Mouse (Mus musculus) duodenum, adult 2 months (tissue): ENCODE results near the gene Taf15. TPM values are rescaled to one million over a fixed set of nuclear protein-coding genes. Genes with fewer than 3 reads are reported as not detected.

Source experiments
- polyA plus RNA-seq: library from polyadenylated mRNA; depleted of rRNA; stranded (reverse); fragments of >200 nt; gene quantifications from 2 replicates; pipeline ENCODE4 v1.2.3, GENCODE M21; 2012; ENCODE audit warnings: low replicate concordance; rRNA removed

The Taf15 gene
- polyA plus RNA-seq: 1.5 and 3.1 TPM in 2 replicates

DNA sequence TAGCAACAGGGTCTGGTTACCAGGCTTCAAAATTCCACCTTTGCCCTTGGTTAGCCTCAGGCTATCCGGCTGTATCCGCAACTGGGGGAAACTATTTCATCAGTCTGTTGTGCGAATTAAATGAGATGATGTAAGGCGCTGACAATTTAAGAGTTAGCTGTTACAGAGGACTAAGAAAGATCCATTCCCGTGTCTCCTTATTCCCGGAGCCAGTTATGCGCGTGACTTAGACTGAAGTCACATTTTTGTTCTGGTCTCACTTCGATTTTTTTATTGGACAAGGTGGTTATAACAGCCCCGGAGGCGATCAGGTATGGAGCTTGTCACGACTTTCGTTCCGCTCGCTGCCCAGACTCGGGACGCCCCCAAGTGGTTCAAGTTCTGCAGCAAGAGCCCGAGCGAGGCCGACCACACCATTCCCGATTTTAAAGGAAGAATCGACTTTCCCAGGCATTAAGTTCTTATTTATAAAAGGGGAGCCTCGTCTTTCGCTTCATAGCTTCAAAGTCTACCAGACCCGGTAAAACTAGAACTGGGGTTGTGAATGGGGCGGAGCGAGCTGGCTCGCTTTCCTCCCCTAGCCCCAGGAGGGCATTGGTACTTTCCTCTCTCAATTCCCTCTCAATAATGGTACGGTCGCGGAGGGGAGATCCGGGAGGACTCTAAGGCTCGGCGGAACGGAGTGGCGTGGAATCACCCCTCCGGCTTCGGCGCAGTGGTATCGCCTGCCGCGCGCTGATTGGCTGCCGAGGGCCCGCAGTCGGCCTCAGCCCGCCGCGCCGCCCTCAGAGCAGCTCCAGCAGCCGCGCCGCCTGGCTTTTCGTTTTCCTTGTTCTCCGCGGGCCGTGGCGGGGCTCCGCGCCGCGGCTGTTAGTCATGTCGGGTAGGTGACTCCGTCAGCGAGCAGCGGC, at the start of gene Taf15:
Taf15 (plus strand) TSS at position 763 of the 911 bp plus-strand sequence.

DNA sequence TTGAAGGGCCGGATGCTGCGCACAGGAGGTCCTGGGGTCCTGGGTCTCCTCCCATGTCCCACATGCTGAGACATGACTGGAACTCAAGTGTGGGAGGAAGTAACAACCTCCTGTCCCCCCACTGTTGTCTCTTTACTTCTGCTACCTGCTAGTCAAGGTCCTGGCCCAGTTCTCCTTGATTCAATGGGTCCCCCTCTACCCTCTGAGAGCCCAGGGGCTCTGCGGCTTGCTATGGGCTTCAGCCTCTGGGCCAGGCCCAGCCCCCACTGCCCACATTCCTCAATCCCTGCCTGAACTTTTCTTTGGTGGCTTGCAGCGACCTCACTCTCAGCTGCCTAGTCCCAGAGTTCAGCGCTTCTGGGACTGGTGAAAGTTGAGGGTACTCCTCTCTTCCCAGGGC, 43.5 kb upstream of the Taf15 start, which contains the start of gene Gas2l2:
Gas2l2 (minus strand) TSS at position 101 of the 400 bp plus-strand sequence.

DNA sequence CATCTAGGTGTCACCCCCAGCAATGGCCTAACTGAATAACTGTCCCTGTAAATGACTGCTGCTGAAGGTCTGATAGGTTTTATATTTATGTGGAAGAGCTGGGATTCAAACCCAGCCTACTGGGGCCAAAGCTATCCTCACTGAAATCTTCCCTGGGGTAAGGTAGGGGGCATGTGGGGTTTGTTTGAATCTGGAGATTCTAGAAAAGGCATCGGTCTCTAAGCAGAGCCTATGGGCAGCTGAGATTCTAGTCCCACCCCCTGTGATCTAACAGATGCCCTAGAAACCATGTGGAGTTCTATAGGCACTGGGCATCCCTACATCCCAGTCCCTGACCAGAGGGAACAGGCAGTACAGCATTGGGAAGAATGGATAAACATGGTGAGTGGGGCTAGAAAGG, 35.5 kb upstream of the Taf15 start, which contains the start of gene 1700020L24Rik:
1700020L24Rik (plus strand) TSS at position 301 of the 400 bp plus-strand sequence.

DNA sequence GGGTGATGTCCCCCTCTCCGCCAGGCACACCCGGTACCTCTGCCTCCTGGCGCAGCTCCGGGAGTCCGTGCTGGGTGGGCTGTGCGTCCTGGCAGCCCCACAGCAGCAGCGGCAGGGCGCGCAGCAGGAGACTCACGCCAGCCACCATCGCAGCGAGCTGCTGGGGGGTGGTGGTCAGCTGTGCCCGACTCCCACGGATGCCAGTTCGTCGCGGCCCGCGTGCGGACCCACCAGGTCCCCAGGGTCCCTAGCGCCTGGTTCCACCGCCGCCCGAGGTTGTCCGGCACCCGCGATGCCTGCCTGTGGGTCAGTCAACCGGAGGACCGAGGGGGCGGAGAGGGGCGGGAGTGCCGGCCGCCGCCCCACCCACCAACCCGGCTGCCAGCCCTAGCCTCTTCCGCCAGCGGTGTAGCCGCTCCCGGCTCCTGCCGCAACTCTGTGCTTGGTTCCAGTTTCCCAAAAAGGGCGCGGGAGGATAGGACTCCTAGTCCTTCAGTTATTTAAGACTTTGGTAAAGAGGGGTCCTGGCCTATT, 10.1 kb upstream of the Taf15 start, which contains the start of gene Mmp28:
Mmp28 (minus strand) TSS at position 361 of the 534 bp plus-strand sequence.

DNA sequence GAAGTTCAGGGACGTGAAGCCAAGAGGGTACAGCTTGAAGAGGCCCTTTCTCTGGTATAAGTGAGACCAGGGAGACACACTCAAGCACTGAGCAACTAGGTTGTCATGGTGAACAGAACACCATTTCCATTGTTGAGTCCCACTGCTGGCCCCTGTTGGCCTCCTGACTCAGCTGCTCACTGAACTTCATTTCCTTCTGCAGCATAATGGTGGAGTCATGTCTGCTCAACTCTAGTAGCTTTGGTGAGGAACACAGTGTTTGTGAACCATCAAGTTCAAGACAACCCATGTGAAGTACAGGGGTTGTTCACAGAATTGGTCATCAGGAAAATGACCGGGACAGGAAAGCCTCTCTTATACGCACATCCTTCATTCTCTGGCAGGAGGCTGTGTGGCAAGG, 49.2 kb downstream of the Taf15 start, which contains the start of gene Heatr9:
Heatr9 (minus strand) TSS at position 101 of the 400 bp plus-strand sequence.

DNA sequence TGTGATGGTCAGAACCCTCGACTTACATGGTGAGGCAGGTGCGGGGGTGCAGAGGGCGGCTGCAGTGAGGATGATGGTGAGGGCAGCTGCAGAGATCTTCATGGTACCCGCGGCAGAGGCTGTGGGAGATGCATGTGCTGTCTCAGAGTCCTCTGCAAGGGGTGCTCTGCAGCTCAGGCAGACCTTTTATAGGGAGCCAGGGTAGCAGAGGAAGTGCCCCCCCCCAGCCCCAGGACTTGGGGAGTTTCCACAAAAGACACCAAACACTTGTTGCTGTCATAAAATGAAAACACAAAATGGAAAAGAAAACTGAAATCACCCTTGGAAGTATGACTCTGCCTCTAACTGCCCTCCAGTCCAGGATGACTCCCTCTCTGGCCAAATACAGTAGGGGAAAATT, 57.5 kb downstream of the Taf15 start, which contains the start of gene Ccl5:
Ccl5 (minus strand) TSS at position 159 of the 400 bp plus-strand sequence.

Other genes with a start within 250 kb of the Taf15 start
- gene Slfn14, start 186.4 kb upstream of the Taf15 start, polyA plus RNA-seq: not detected in 2 replicates
- gene Ap2b1, start 174.1 kb upstream of the Taf15 start, polyA plus RNA-seq: 14.4 and 18.1 TPM in 2 replicates
- 3.7 and 6.7 TPM in 2 replicates for gene Pex12, start 170.5 kb upstream of the Taf15 start, polyA plus RNA-seq
- 0.67 and 0.92 TPM in 2 replicates for gene Rasl10b, start 63.9 kb upstream of the Taf15 start, polyA plus RNA-seq
- 0.19 TPM in 1 of 2 replicates, not detected in the other for gene Gas2l2, start 43.6 kb upstream of the Taf15 start, polyA plus RNA-seq
- 0.43 and 3.5 TPM in 2 replicates for gene 1700020L24Rik, start 35.4 kb upstream of the Taf15 start, polyA plus RNA-seq
- gene Mmp28, start 10.0 kb upstream of the Taf15 start, polyA plus RNA-seq: 4.0 and 24.0 TPM in 2 replicates
- gene Heatr9, start 49.1 kb downstream of the Taf15 start, polyA plus RNA-seq: not detected in 2 replicates
- gene Ccl5, start 57.4 kb downstream of the Taf15 start, polyA plus RNA-seq: 253 and 747 TPM in 2 replicates
- gene Ccl9, start 105.5 kb downstream of the Taf15 start, polyA plus RNA-seq: 0.71 and 1.2 TPM in 2 replicates
- 25.6 and 33.1 TPM in 2 replicates for gene Ccl6, start 120.0 kb downstream of the Taf15 start, polyA plus RNA-seq
- not detected in 2 replicates for gene Rpl9-ps1, start 172.5 kb downstream of the Taf15 start, polyA plus RNA-seq
- 1.0 and 2.2 TPM in 2 replicates for gene Ccl3, start 176.3 kb downstream of the Taf15 start, polyA plus RNA-seq
- gene Ccl4, start 189.5 kb downstream of the Taf15 start, polyA plus RNA-seq: 1.2 and 4.3 TPM in 2 replicates
- 0.29 and 0.70 TPM in 2 replicates for gene Wfdc17, start 230.9 kb downstream of the Taf15 start, polyA plus RNA-seq
- 10.1 TPM in 1 of 2 replicates, not detected in the other for gene Wfdc18, start 235.9 kb downstream of the Taf15 start, polyA plus RNA-seq